Mouse (Mus musculus) thymus, adult 2 months (tissue): ENCODE results near the gene Nhlrc4.

Experiments used
- CTCF ChIP-seq: fragments of 200-500 bp; IDR thresholded peaks from 2 replicates; pipeline ENCODE4 v1.5.1; 2012; ENCODE audit warnings: mild to moderate bottlenecking, control low read depth, low read length, moderate library complexity, borderline replicate concordance; ENCODE audit not compliant: control insufficient read depth, poor library complexity, insufficient read depth; ENCODE audit errors: extremely low read depth
- POLR2A ChIP-seq: fragments of 200-500 bp; IDR thresholded peaks from 2 replicates; pipeline ENCODE4 v1.6.1; 2012; ENCODE audit warnings: mild to moderate bottlenecking, low read length, control low read depth, moderate library complexity; ENCODE audit not compliant: control insufficient read depth, poor library complexity, insufficient read depth; ENCODE audit errors: extremely low read depth

DNA sequence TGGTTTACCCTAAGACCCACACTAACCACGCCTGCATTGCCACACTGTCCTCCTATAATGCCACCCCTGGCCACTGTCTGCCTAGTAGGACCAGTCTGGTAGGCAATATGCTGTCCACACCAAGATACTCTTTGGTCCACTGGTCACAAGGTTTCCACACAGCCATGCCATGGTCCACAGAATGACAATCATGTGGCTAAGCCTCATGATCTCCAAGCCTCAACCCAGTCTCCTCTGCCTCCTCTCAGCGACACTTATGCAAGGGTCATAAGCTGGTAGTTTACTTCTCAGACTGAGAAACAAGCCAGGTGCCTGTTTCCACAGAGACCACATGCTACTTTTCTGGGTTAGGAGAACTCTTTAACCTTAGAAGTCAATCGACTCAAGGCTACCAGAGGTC, 38.2 kb upstream of the Nhlrc4 start:
- TF ChIP-seq CTCF: no peak
- TF ChIP-seq POLR2A: no peak
